Mouse (Mus musculus): ENCODE measurements around the gene Pou4f1.

Gene Pou4f1

GRCm38 (mm10) chr14:104467966-104468622, at the start of gene Pou4f1:
Gene Pou4f1 (minus strand): TSS chr14:104467999.
- in situ Hi-C loops (cut with MboI, MseI): loop anchor here (25.0 kb wide), 1 partner anchor 756 kb away; no protein-coding TSS in a partner anchor

GRCm38 (mm10) chr14:104511664-104512063, 43.9 kb upstream of the Pou4f1 start:
- in situ Hi-C loops (cut with MboI, MseI): loop anchor here (25.0 kb wide), 1 partner anchor 626 kb away; no protein-coding TSS in a partner anchor

GRCm38 (mm10) chr14:104502761-104503160, 35.0 kb upstream of the Pou4f1 start:
- in situ Hi-C loops (cut with MboI, MseI): loop anchor here (25.0 kb wide), 1 partner anchor 635 kb away; no protein-coding TSS in a partner anchor

- in situ Hi-C loops (cut with MboI, MseI): loop anchor here (25.0 kb wide), 1 partner anchor 1433 kb away; no protein-coding TSS in a partner anchor
Observed at GRCm38 (mm10) chr14:104479751-104480150, 12.0 kb upstream of the Pou4f1 start.

- in situ Hi-C loops (cut with MboI, MseI): loop anchor here (25.0 kb wide), 1 partner anchor 1434 kb away; no protein-coding TSS in a partner anchor
Observed at GRCm38 (mm10) chr14:104478593-104478992, 10.8 kb upstream of the Pou4f1 start.

GRCm38 (mm10) chr14:104477616-104478015, 9.8 kb upstream of the Pou4f1 start:
- in situ Hi-C loops (cut with MboI, MseI): loop anchor here (25.0 kb wide), 1 partner anchor 1435 kb away; no protein-coding TSS in a partner anchor

GRCm38 (mm10) chr14:104475438-104475837, 7.6 kb upstream of the Pou4f1 start:
- in situ Hi-C loops (cut with MboI, MseI): loop anchor here (25.0 kb wide), 1 partner anchor 1437 kb away; no protein-coding TSS in a partner anchor

GRCm38 (mm10) chr14:104468623-104468970, 798 bp upstream of the Pou4f1 start:
- in situ Hi-C loops (cut with MboI, MseI): loop anchor here (25.0 kb wide), 1 partner anchor 756 kb away; no protein-coding TSS in a partner anchor

GRCm38 (mm10) chr14:104467133-104467965, 450 bp downstream of the Pou4f1 start:
- in situ Hi-C loops (cut with MboI, MseI): loop anchor here (25.0 kb wide), 1 partner anchor 755 kb away; no protein-coding TSS in a partner anchor

- in situ Hi-C loops (cut with MboI, MseI): loop anchor here (25.0 kb wide), 1 partner anchor 754 kb away; no protein-coding TSS in a partner anchor
Observed at GRCm38 (mm10) chr14:104466557-104466956, 1.2 kb downstream of the Pou4f1 start.

GRCm38 (mm10) chr14:104465483-104466235, 2.1 kb downstream of the Pou4f1 start:
- in situ Hi-C loops (cut with MboI, MseI): loop anchor here (25.0 kb wide), 1 partner anchor 753 kb away; no protein-coding TSS in a partner anchor

GRCm38 (mm10) chr14:104464841-104465240, 3.0 kb downstream of the Pou4f1 start:
- in situ Hi-C loops (cut with MboI, MseI): loop anchor here (25.0 kb wide), 1 partner anchor 753 kb away; no protein-coding TSS in a partner anchor

- in situ Hi-C loops (cut with MboI, MseI): loop anchor here (25.0 kb wide), 1 partner anchor 751 kb away; no protein-coding TSS in a partner anchor
Observed at GRCm38 (mm10) chr14:104463631-104464250, 4.1 kb downstream of the Pou4f1 start.

GRCm38 (mm10) chr14:104461286-104462240, 6.2 kb downstream of the Pou4f1 start:
- in situ Hi-C loops (cut with MboI, MseI): loop anchor here (25.0 kb wide), 1 partner anchor 749 kb away; no protein-coding TSS in a partner anchor

- in situ Hi-C loops (cut with MboI, MseI): loop anchor here (25.0 kb wide), 1 partner anchor 748 kb away; no protein-coding TSS in a partner anchor
Observed at GRCm38 (mm10) chr14:104460325-104461285, 7.2 kb downstream of the Pou4f1 start.

- in situ Hi-C loops (cut with MboI, MseI): loop anchor here (25.0 kb wide), 1 partner anchor 747 kb away; no protein-coding TSS in a partner anchor
Observed at GRCm38 (mm10) chr14:104459513-104460111, 8.2 kb downstream of the Pou4f1 start.

GRCm38 (mm10) chr14:104458728-104459512, 8.9 kb downstream of the Pou4f1 start:
- in situ Hi-C loops (cut with MboI, MseI): loop anchor here (25.0 kb wide), 1 partner anchor 747 kb away; no protein-coding TSS in a partner anchor
